Mouse (Mus musculus) layer of hippocampus, adult 9-11 months (tissue): ENCODE data around the gene Atp13a4.
A peak's percentile ranks its signal among the peaks of the same experiment; 100 is the strongest.

ENCODE experiments used
- DNase-seq: peaks from one replicate; pipeline ENCODE4 v3.0.0; 2022

Atp13a4 gene

GRCm38 (mm10) chr16:29544829-29545228 lies at the start of gene Atp13a4:
Gene Atp13a4, minus strand, starts transcription at chr16:29544864.
- DNase-seq, result no peak

- DNase-seq, result no peak
Observed at GRCm38 (mm10) chr16:29592171-29592570, 47.5 kb upstream of the Atp13a4 start.

GRCm38 (mm10) chr16:29579787-29580176 lies 35.1 kb upstream of the Atp13a4 start:
- DNase-seq, result no peak

GRCm38 (mm10) chr16:29579167-29579786 lies 34.6 kb upstream of the Atp13a4 start, which contains the start of gene Opa1:
Gene Opa1, plus strand, starts transcription at chr16:29579334.
- peak; percentile 95 for DNase-seq

GRCm38 (mm10) chr16:29575620-29576019 lies 31.0 kb upstream of the Atp13a4 start:
- DNase-seq, result no peak

GRCm38 (mm10) chr16:29574013-29574412 lies 29.3 kb upstream of the Atp13a4 start:
- no peak for DNase-seq

GRCm38 (mm10) chr16:29560869-29561268 lies 16.2 kb upstream of the Atp13a4 start:
- DNase-seq, result peak; percentile 26

GRCm38 (mm10) chr16:29560454-29560853 lies 15.8 kb upstream of the Atp13a4 start:
- no peak for DNase-seq

- DNase-seq, result no peak
Observed at GRCm38 (mm10) chr16:29559667-29560066, 15.0 kb upstream of the Atp13a4 start.

GRCm38 (mm10) chr16:29541261-29541683 lies 3.4 kb downstream of the Atp13a4 start:
- DNase-seq, result peak; percentile 26

- no peak for DNase-seq
Observed at GRCm38 (mm10) chr16:29539906-29540305, 4.8 kb downstream of the Atp13a4 start.

GRCm38 (mm10) chr16:29536411-29537204 lies 8.1 kb downstream of the Atp13a4 start:
- DNase-seq, result peak; percentile 59

GRCm38 (mm10) chr16:29535866-29536265 lies 8.8 kb downstream of the Atp13a4 start:
- DNase-seq, result no peak

GRCm38 (mm10) chr16:29533641-29534040 lies 11.0 kb downstream of the Atp13a4 start:
- no peak for DNase-seq

- DNase-seq, result no peak
Observed at GRCm38 (mm10) chr16:29527085-29527484, 17.6 kb downstream of the Atp13a4 start.

- DNase-seq, result no peak
Observed at GRCm38 (mm10) chr16:29526585-29526984, 18.1 kb downstream of the Atp13a4 start.

GRCm38 (mm10) chr16:29512495-29512894 lies 32.2 kb downstream of the Atp13a4 start:
- DNase-seq, result peak; percentile 31

GRCm38 (mm10) chr16:29510743-29511142 lies 33.9 kb downstream of the Atp13a4 start:
- no peak for DNase-seq

GRCm38 (mm10) chr16:29509881-29510280 lies 34.8 kb downstream of the Atp13a4 start:
- DNase-seq, result no peak

GRCm38 (mm10) chr16:29504671-29505070 lies 40.0 kb downstream of the Atp13a4 start:
- DNase-seq, result peak; percentile 7

- DNase-seq, result peak; percentile 19
Observed at GRCm38 (mm10) chr16:29504198-29504597, 40.5 kb downstream of the Atp13a4 start.

- no peak for DNase-seq
Observed at GRCm38 (mm10) chr16:29491031-29491430, 53.6 kb downstream of the Atp13a4 start.

- DNase-seq, result no peak
Observed at GRCm38 (mm10) chr16:29481439-29481838, 63.2 kb downstream of the Atp13a4 start.

GRCm38 (mm10) chr16:29480396-29480795 lies 64.3 kb downstream of the Atp13a4 start:
- no peak for DNase-seq
